Mouse (Mus musculus) heart, adult 2 months (tissue): Measurements from ENCODE around the gene Wbp2. TPM values are rescaled to one million over a fixed set of nuclear protein-coding genes. Genes with fewer than 3 reads are reported as not detected.
A peak's percentile ranks its signal among the peaks of the same experiment; 100 is the strongest.

ENCODE experiments used
- DNase-seq, 2 experiments: peaks; one replicate each; pipeline ENCODE4 v3.0.0; 2021
- H3K27ac ChIP-seq: fragments of 200-600 bp; 2 replicates; pipeline ENCODE4 v1.8.1; 2022
- H3K27me3 ChIP-seq: fragments of 200-500 bp; 2 replicates; pipeline ENCODE4 v1.6.1; 2012; ENCODE audit warnings: mild to moderate bottlenecking, low read length, inconsistent platforms, mixed read lengths; ENCODE audit not compliant: control insufficient read depth, insufficient read depth
- H3K36me3 ChIP-seq: fragments of 200-500 bp; 2 replicates; pipeline ENCODE4 v1.6.1; 2012; ENCODE audit warnings: low read length, inconsistent platforms; ENCODE audit not compliant: control insufficient read depth, insufficient read depth
- H3K4me1 ChIP-seq: fragments of 200-500 bp; 2 replicates; pipeline ENCODE4 v1.6.1; 2011; ENCODE audit warnings: low read length; ENCODE audit not compliant: control insufficient read depth, insufficient read depth
- H3K4me3 ChIP-seq: fragments of 200-600 bp; 2 replicates; pipeline ENCODE4 v1.8.1; 2022
- H3K79me2 ChIP-seq: fragments of 200-500 bp; replicated peaks from 2 replicates; pipeline ENCODE4 v1.6.1; 2012; ENCODE audit warnings: mild to moderate bottlenecking, inconsistent platforms, low read length, moderate library complexity, mixed read lengths; ENCODE audit not compliant: control insufficient read depth, insufficient read depth
- H3K9ac ChIP-seq: fragments of 200-500 bp; 2 replicates; pipeline ENCODE4 v1.6.1; 2012; ENCODE audit warnings: low read depth, mild to moderate bottlenecking, control low read depth, inconsistent platforms, low read length, mixed read lengths
- CTCF ChIP-seq: fragments of 200-600 bp; IDR thresholded peaks from 2 replicates; pipeline ENCODE4 v1.8.1; 2022; ENCODE audit warnings: antibody characterized with exemption, mild to moderate bottlenecking, moderate library complexity
- EP300 ChIP-seq: fragments of 200-500 bp; IDR thresholded peaks from 2 replicates; pipeline ENCODE4 v1.6.1; 2011; ENCODE audit warnings: low read depth, low read length, control low read depth; ENCODE audit not compliant: insufficient read depth
- POLR2A ChIP-seq: fragments of 200-500 bp; IDR thresholded peaks from 2 replicates; pipeline ENCODE4 v1.6.1; 2011; ENCODE audit warnings: mild to moderate bottlenecking, low read depth, low read length, control low read depth; ENCODE audit not compliant: insufficient read depth
- WGBS: fragments of 180-500 bp; shearing (Covaris S2); methylation state at CpG from one replicate; pipeline ENCODE4 v1.1.7; 2018; 5-methylcytosine and 5-hydroxymethylcytosine counted together
- intact Hi-C: fragments of 180-260 bp; cut with DNase I; formaldehyde crosslinking; loops from one replicate; pipeline ENCODE4 v1.15.1; 2025
- polyA plus RNA-seq: library from polyadenylated mRNA; depleted of rRNA; stranded (reverse); fragments of >200 nt; gene quantifications from 2 replicates; pipeline ENCODE4 v1.2.3, GENCODE M21; 2012
- total RNA-seq, 2 experiments: library from RNA; stranded (reverse); gene quantifications; 2 replicates each; pipeline ENCODE4 v1.2.3; 2021

Gene Wbp2
- total and polyA plus RNA-seq, 3 experiments = 91.0 to 176 (median 108) TPM

- H3K4me1 ChIP-seq = no peaks in the 10 kb centered on the region; the same call in 1 of the 2 replicates
- intact Hi-C loops = no loop called here
- H3K79me2 ChIP-seq = no peaks in the 10 kb centered on the region
- no peak overlapping the region for H3K27ac ChIP-seq
- 89% methylated on average over 9 of the region's 9 CpGs for WGBS
- H3K9ac ChIP-seq = no peak overlapping the region
- TF ChIP-seq EP300 (no peak), CTCF (no peak)
- H3K27me3 ChIP-seq = no peaks in the 10 kb centered on the region
- DNase-seq = no peak
- no peak overlapping the region for H3K4me3 ChIP-seq
- H3K36me3 ChIP-seq = no peaks in the 10 kb centered on the region
Observed at GRCm38 (mm10) chr11:116060596-116060995, 26.2 kb downstream of the Wbp2 start.

- Histone ChIP-seq H3K27me3 (no peaks in the 10 kb centered on the region), H3K79me2 (no peaks in the 10 kb centered on the region), H3K9ac (no peak overlapping the region), H3K27ac (no peak overlapping the region), H3K4me3 (no peak overlapping the region), H3K36me3 (no peaks in the 10 kb centered on the region), H3K4me1 (no peaks in the 10 kb centered on the region; the same call in 1 of the 2 replicates)
- intact Hi-C loops = no loop called here
- 92% methylated on average over 11 of the region's 11 CpGs for WGBS
- TF ChIP-seq POLR2A (no peak), CTCF (no peak), EP300 (no peak)
- no peak for DNase-seq
Observed at GRCm38 (mm10) chr11:116059691-116060025, 27.1 kb downstream of the Wbp2 start.

- no peaks in the 10 kb centered on the region for H3K27me3 ChIP-seq
- H3K27ac ChIP-seq = no peak overlapping the region
- no peaks in the 10 kb centered on the region for H3K36me3 ChIP-seq
- intact Hi-C loops = no loop called here
- TF ChIP-seq POLR2A (no peak), CTCF (no peak), EP300 (no peak)
- no peaks in the 10 kb centered on the region; the same call in 1 of the 2 replicates for H3K4me1 ChIP-seq
- H3K4me3 ChIP-seq = no peak overlapping the region
- 92% methylated on average over 17 of the region's 17 CpGs for WGBS
- no peak overlapping the region for H3K9ac ChIP-seq
- H3K79me2 ChIP-seq = no peaks in the 10 kb centered on the region
- DNase-seq = no peak
Observed at GRCm38 (mm10) chr11:116058868-116059690, 27.7 kb downstream of the Wbp2 start.

- Histone ChIP-seq H3K9ac (no peak overlapping the region), H3K79me2 (no peaks in the 10 kb centered on the region), H3K27ac (no peak overlapping the region), H3K36me3 (no peaks in the 10 kb centered on the region), H3K4me1 (no peaks in the 10 kb centered on the region; the same call in 1 of the 2 replicates), H3K27me3 (no peaks in the 10 kb centered on the region), H3K4me3 (no peak overlapping the region)
- no peak for DNase-seq
- 65% methylated on average over 12 of the region's 12 CpGs for WGBS
- no peak for TF ChIP-seq POLR2A
- no peak for TF ChIP-seq CTCF
- no peak for TF ChIP-seq EP300
- intact Hi-C loops = no loop called here
Observed at GRCm38 (mm10) chr11:116058022-116058614, 28.7 kb downstream of the Wbp2 start.

- intact Hi-C loops = no loop called here
- no peak overlapping the region for H3K27ac ChIP-seq
- no peak overlapping the region for H3K4me3 ChIP-seq
- H3K27me3 ChIP-seq = no peaks in the 10 kb centered on the region
- no peak overlapping the region for H3K9ac ChIP-seq
- DNase-seq = peak in 1 of 2 experiments; percentile 34
- no peak for TF ChIP-seq EP300
- TF ChIP-seq POLR2A = no peak
- TF ChIP-seq CTCF = no peak
- H3K4me1 ChIP-seq = no peaks in the 10 kb centered on the region; the same call in 1 of the 2 replicates
- H3K79me2 ChIP-seq = no peaks in the 10 kb centered on the region
- no peaks in the 10 kb centered on the region for H3K36me3 ChIP-seq
- 46% methylated on average over 4 of the region's 4 CpGs for WGBS
Observed at GRCm38 (mm10) chr11:116057237-116057881, 29.4 kb downstream of the Wbp2 start.

GRCm38 (mm10) chr11:116055873-116056272 lies 30.9 kb downstream of the Wbp2 start:
- 80% methylated on average over 11 of the region's 11 CpGs for WGBS
- DNase-seq = no peak
- H3K4me1 ChIP-seq = no peaks in the 10 kb centered on the region; the same call in 1 of the 2 replicates
- H3K27me3 ChIP-seq = no peaks in the 10 kb centered on the region
- no peak overlapping the region for H3K27ac ChIP-seq
- H3K9ac ChIP-seq = no peak overlapping the region
- H3K4me3 ChIP-seq = no peak overlapping the region
- no peaks in the 10 kb centered on the region for H3K36me3 ChIP-seq
- H3K79me2 ChIP-seq = no peaks in the 10 kb centered on the region
- TF ChIP-seq POLR2A (no peak), EP300 (no peak), CTCF (no peak)
- intact Hi-C loops = no loop called here
